Mouse (Mus musculus) gastrocnemius, adult 8-10 months (tissue): ENCODE measurements around the gene Gpr132. TPM values are rescaled to one million over a fixed set of nuclear protein-coding genes. Genes with fewer than 3 reads are reported as not detected.

Experiments
- total RNA-seq, 4 experiments: library from RNA; stranded (reverse); gene quantifications; 2 replicates each; pipeline ENCODE4 v1.2.4; 2022

Gpr132 gene
- total RNA-seq, 4 experiments from 2014 or later: not detected

Other genes starting within 250 kb of the Gpr132 start
- 1,000 to 10,000 TPM in 3 of 4 experiments, 100 to 1,000 TPM in 1; 952 to 1,087 (median 1,016) TPM for gene Adssl1, start 248.2 kb downstream of the Gpr132 start, total RNA-seq
- gene Siva1, start 223.5 kb downstream of the Gpr132 start, total RNA-seq: 10 to 100 TPM; 22.2 to 26.3 (median 24.3) TPM
- 10 to 100 TPM; 41.6 to 42.5 (median 42.0) TPM for gene Akt1, start 193.3 kb downstream of the Gpr132 start, total RNA-seq
- under 1 TPM; 0.48 to 0.90 (median 0.58) TPM for gene Zbtb42, start 189.4 kb downstream of the Gpr132 start, total RNA-seq
- 10 to 100 TPM in 3 of 4 experiments, 1 to 10 TPM in 1; 9.8 to 18.4 (median 12.5) TPM for gene Cep170b, start 147.8 kb downstream of the Gpr132 start, total RNA-seq
- 1 to 10 TPM in 3 of 4 experiments, under 1 TPM in 1; 0.48 to 2.5 (median 1.7) TPM for gene Pld4, start 107.6 kb downstream of the Gpr132 start, total RNA-seq
- 1 to 10 TPM; 6.9 to 8.7 (median 7.6) TPM for gene Ahnak2, start 65.6 kb downstream of the Gpr132 start, total RNA-seq
- under 1 TPM; 0.17 to 0.61 (median 0.45) TPM for gene Clba1, start 59.3 kb downstream of the Gpr132 start, total RNA-seq
- 1 to 10 TPM; 1.9 to 2.8 (median 2.5) TPM for gene Cdca4, start 38.8 kb downstream of the Gpr132 start, total RNA-seq
- gene Jag2, start 61.5 kb upstream of the Gpr132 start, total RNA-seq: 10 to 100 TPM; 22.3 to 31.0 (median 26.7) TPM
- gene Nudt14, start 73.9 kb upstream of the Gpr132 start, total RNA-seq: 1 to 10 TPM; 5.2 to 8.8 (median 7.5) TPM
- gene Btbd6, start 108.3 kb upstream of the Gpr132 start, total RNA-seq: 10 to 100 TPM; 18.6 to 23.6 (median 21.7) TPM
- gene Brf1, start 132.5 kb upstream of the Gpr132 start, total RNA-seq: 10 to 100 TPM; 13.8 to 18.9 (median 18.4) TPM
- gene Pacs2, start 146.3 kb upstream of the Gpr132 start, total RNA-seq: 10 to 100 TPM; 32.6 to 36.9 (median 36.3) TPM
- gene Tex22, start 206.3 kb upstream of the Gpr132 start, total RNA-seq: not detected
- 10 to 100 TPM; 38.7 to 43.3 (median 41.8) TPM for gene Mta1, start 230.1 kb upstream of the Gpr132 start, total RNA-seq